Mouse (Mus musculus) monocyte, adult 59 days (primary cell): ENCODE measurements around the gene Frmd4a. TPM values are rescaled to one million over a fixed set of nuclear protein-coding genes. Genes with fewer than 3 reads are reported as not detected.

Source experiments
- total RNA-seq, 2 experiments: library from RNA; stranded (reverse); gene quantifications; one replicate each; pipeline ENCODE4 v1.2.4; 2023

Frmd4a gene
- total RNA-seq: 10 to 100 TPM; 30.0 to 35.1 TPM

DNA sequence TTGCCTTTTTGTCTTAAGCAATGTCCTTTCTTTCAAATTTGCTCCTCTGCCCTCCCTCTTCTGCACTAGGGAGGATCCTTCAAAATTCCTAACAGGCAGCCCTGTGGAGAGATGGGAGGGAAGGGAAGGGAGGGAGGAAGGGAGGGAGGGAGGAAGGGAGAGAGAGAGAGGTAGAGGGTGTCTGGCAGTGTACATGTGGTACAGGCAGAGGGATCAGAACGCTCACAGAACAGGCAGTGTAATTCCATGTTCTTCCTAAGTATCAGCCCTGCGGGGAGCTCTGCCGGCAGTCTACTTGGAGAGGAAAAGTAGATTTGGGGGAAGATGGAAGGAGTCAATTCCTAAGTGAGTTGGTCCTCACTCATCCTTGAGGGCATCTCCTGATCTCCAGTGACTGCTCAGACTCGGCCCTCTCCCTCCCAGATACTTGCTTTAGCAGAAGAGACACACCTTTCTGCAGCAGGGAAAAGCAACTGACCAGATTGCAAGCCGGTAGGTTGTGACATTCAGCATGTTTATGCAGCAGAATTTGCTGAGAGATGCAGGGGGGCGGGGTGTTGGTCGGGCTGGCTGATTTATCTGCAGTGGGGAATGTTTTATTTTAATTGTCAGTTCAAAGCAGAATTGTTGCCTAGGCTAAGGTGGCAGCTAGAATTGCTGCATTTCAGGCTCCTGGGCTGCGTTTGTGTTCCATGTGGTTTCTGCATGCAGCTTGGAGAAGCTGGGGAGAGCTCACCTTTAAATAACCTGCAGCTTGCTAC, at the start of gene Frmd4a:
Gene Frmd4a (plus strand): TSS at position 190 of the 761 bp plus-strand sequence.

DNA sequence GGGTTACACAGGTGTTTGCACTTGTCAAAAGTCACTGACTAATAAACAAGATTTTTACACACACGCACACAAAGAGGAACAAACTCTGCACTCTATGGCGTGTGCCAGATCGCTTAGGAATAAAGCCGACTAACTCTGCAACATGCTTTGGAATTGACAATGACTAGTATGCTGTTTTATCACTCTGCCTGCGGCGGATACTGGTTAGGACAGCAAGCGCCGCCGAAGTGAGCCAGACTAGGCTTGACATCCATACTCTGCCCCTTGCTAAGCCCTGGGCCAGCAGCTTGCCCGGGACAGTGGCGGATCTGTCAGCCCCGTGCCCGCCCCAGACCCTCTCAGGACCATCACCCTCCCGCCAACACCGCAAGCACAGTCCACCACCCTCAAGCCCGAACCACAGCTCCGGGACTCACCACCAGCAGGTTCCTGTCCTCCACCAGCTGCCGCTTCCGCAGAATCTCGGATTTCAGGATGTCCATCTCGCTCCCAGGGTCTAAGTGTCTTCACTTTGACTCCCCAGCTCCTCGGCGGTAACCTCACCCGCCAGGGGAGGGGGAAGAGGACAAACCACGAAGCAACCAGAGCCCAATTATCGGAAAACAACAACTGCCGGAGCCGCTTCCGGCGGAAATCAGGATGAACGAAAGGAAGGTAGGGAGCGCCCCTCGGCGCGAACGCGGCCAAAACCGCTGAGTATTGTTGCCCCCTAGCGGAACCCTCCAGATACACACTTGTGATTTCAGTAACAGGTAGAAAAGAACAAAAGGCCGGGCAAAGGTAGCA, 634.2 kb downstream of the Frmd4a start, which contains the start of gene Prpf18:
Gene Prpf18 (minus strand): TSS at position 614 of the 786 bp plus-strand sequence.

